Mouse (Mus musculus) embryonic facial prominence, embryonic 14.5 days (tissue): ENCODE results near the gene Kif28. TPM values are rescaled to one million over a fixed set of nuclear protein-coding genes. Genes with fewer than 3 reads are reported as not detected.
A peak's percentile ranks its signal among the peaks of the same experiment; 100 is the strongest.
"Not testable (repeated sequence)": the region's sequence is repeated elsewhere in the genome, so short reads cannot be mapped to it uniquely, and the experiment has no call there.

Experiments
- ATAC-seq: fragments of 200-750 bp; cut with Nextera tagmentation; 2 replicates; pipeline ENCODE4 v1.8.0; 2017; ENCODE audit warnings: low read depth, moderate number of reproducible peaks, moderate TSS enrichment
- DNase-seq: peaks from one replicate; pipeline ENCODE4 v3.0.0-alpha.2; 2015; ENCODE audit warnings: low spot score
- H3K27ac ChIP-seq: fragments of 300-500 bp; sonication (generic); replicated peaks from 2 replicates; pipeline ENCODE4 v1.5.1; 2014; ENCODE audit warnings: low read depth, mild to moderate bottlenecking, low read length, moderate library complexity
- H3K27me3 ChIP-seq: fragments of 300-500 bp; sonication (generic); replicated peaks from 2 replicates; pipeline ENCODE4 v1.6.1; 2014; ENCODE audit warnings: low read length; ENCODE audit not compliant: control insufficient read depth, insufficient read depth
- H3K36me3 ChIP-seq: fragments of 300-500 bp; sonication (generic); 2 replicates; pipeline ENCODE4 v1.6.1; 2014; ENCODE audit warnings: low read length, mixed read lengths; ENCODE audit not compliant: control insufficient read depth, insufficient read depth
- H3K4me1 ChIP-seq: fragments of 300-500 bp; sonication (generic); 2 replicates; pipeline ENCODE4 v1.6.1; 2014; ENCODE audit warnings: antibody characterized with exemption, low read length; ENCODE audit not compliant: control insufficient read depth, insufficient read depth
- H3K4me2 ChIP-seq: fragments of 300-500 bp; sonication (generic); 2 replicates; pipeline ENCODE4 v1.6.1; 2014; ENCODE audit warnings: low read depth, mild to moderate bottlenecking, low read length, moderate library complexity, mixed read lengths
- H3K4me3 ChIP-seq: fragments of 300-500 bp; sonication (generic); 2 replicates; pipeline ENCODE4 v1.5.1; 2014; ENCODE audit warnings: low read depth, mild to moderate bottlenecking, low read length
- H3K9ac ChIP-seq: fragments of 300-500 bp; sonication (generic); 2 replicates; pipeline ENCODE4 v1.6.1; 2014; ENCODE audit warnings: low read depth, mild to moderate bottlenecking, low read length, moderate library complexity, mixed read lengths
- H3K9me3 ChIP-seq: fragments of 300-500 bp; sonication (generic); 2 replicates; pipeline ENCODE4 v1.6.1; 2016; ENCODE audit warnings: low read length; ENCODE audit not compliant: control insufficient read depth
- WGBS: fragments of 180-500 bp; shearing (Covaris S2); extraction: QIAGEN DNeasy Blood & Tissue Kit; methylation state at CpG from one replicate; pipeline ENCODE4 v1.1.7; 2014; 5-methylcytosine and 5-hydroxymethylcytosine counted together
- polyA plus RNA-seq: library from polyadenylated mRNA; unstranded; fragments of >200 nt; fragmentation: Nextera tagmentation; extraction: Ambion mirVana; gene quantifications from 2 replicates; pipeline ENCODE4 v1.2.1, GENCODE M21; 2014

Gene Kif28
- polyA plus RNA-seq, 1 experiment from 2014 or later: 0.17 TPM

DNA sequence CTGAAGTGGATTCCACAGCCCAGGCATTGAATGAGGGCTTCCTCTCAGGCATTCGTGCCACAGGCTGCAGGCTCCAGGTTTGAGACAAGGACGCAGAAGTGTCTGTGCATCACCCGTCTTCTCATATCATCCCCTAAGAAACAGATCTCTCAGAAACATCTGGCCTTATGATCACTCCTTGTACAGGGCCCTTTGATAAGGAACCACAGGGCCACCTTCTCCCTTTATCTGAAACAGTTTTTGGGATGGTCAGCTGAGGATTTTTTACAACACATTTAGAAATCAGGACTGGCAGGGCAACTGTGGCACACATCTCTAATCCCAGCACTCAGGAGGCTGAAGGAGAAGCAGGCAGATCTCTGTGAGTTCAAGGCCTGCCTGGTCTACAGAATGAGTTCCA, 95.7 kb downstream of the Kif28 start:
- H3K4me3 ChIP-seq: no peak overlapping the region
- no peaks in the 10 kb centered on the region; the same call in 1 of the 2 replicates for H3K4me1 ChIP-seq
- H3K9ac ChIP-seq: no peak overlapping the region
- no peak overlapping the region for H3K27ac ChIP-seq
- ATAC-seq: no peak
- H3K27me3 ChIP-seq: no peaks in the 10 kb centered on the region
- 72% methylated on average over 3 of the region's 3 CpGs for WGBS
- H3K36me3 ChIP-seq: no peaks in the 10 kb centered on the region
- DNase-seq: no peak
- H3K4me2 ChIP-seq: no peak overlapping the region
- no peaks in the 10 kb centered on the region for H3K9me3 ChIP-seq

GRCm38 (mm10) chr1:179648678-179649077, 96.4 kb downstream of the Kif28 start:
- 83% methylated on average over 4 of the region's 5 CpGs for WGBS
- H3K27ac ChIP-seq, H3K36me3 ChIP-seq, H3K9me3 ChIP-seq, H3K27me3 ChIP-seq, H3K4me1 ChIP-seq, H3K4me3 ChIP-seq, ATAC-seq, H3K9ac ChIP-seq, DNase-seq, H3K4me2 ChIP-seq: not testable (repeated sequence)

DNA sequence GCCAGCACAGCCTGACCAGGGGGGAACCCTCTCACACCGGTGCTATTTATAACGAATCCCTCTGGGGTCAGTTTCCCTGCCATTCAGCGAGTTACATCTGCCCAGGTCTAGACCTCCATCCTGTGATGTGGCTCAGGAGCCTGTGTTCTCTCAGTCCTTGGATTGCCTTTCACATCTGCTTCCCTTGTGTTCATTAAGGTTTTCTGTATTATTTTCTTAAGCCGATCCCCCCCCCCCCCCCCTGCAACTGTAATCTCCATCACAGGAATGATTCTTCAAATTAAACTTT, 99.1 kb downstream of the Kif28 start:
- Histone ChIP-seq H3K27ac (no peak overlapping the region), H3K4me3 (peak overlapping the region; percentile 32), H3K4me1 (no peaks in the 10 kb centered on the region; the same call in 1 of the 2 replicates), H3K27me3 (no peaks in the 10 kb centered on the region), H3K9ac (peak overlapping the region; percentile 60), H3K36me3 (no peaks in the 10 kb centered on the region), H3K4me2 (peak overlapping the region; percentile 57), H3K9me3 (no peaks in the 10 kb centered on the region)
- DNase-seq (no peak), ATAC-seq (no peak)
- WGBS: 11% methylated on average over 4 of the region's 4 CpGs

Other genes starting within 250 kb of the Kif28 start
- 16.7 and 18.7 TPM in 2 replicates for gene Smyd3, start 227.2 kb downstream of the Kif28 start, polyA plus RNA-seq
- 26.7 and 29.6 TPM in 2 replicates for gene Tfb2m, start 199.0 kb downstream of the Kif28 start, polyA plus RNA-seq
- gene Cnst, start 198.9 kb downstream of the Kif28 start, polyA plus RNA-seq: 15.8 and 18.7 TPM in 2 replicates
- 88.4 and 98.2 TPM in 2 replicates for gene Sccpdh, start 77.1 kb downstream of the Kif28 start, polyA plus RNA-seq
- gene Gm10518, start 58.1 kb upstream of the Kif28 start, polyA plus RNA-seq: not detected in 2 replicates
- 27.3 and 27.9 TPM in 2 replicates for gene Ahctf1, start 58.4 kb upstream of the Kif28 start, polyA plus RNA-seq
- 16.3 and 17.0 TPM in 2 replicates for gene Cdc42bpa, start 215.2 kb upstream of the Kif28 start, polyA plus RNA-seq